Mouse (Mus musculus) gastrocnemius, postnatal 14 days (tissue): ENCODE measurements at regions not wholly inside any gene's neighbourhood (a gene's known extent, or its start where the extent isn't known, plus 50 kb on each side); places are given as distances from the start of the nearest gene placed in this dataset.
"Not testable (repeated sequence)": the region's sequence is repeated elsewhere in the genome, so short reads cannot be mapped to it uniquely, and the experiment has no call there.

Experiments
- DNase-seq: peaks from one replicate; pipeline ENCODE4 v3.0.0; 2021; ENCODE audit warnings: mixed read lengths
- intact Hi-C: fragments of 180-260 bp; cut with DNase I; formaldehyde crosslinking; loops from one replicate; pipeline ENCODE4 v1.15.1; 2025; ENCODE audit warnings: low total_unique reads

- intact Hi-C loops, result no loop called here
- no peak for DNase-seq
Observed at GRCm38 (mm10) chr7:111856977-111857376, 77.2 kb upstream of the Galnt18 start.

GRCm38 (mm10) chr7:111855309-111855708 lies 75.5 kb upstream of the Galnt18 start:
- intact Hi-C loops, result no loop called here
- DNase-seq, result no peak

GRCm38 (mm10) chr7:111846417-111846816 lies 66.6 kb upstream of the Galnt18 start:
- DNase-seq, result no peak
- intact Hi-C loops, result no loop called here

GRCm38 (mm10) chr7:111843715-111844114 lies 63.9 kb upstream of the Galnt18 start:
- DNase-seq, result no peak
- intact Hi-C loops, result no loop called here

- DNase-seq, result no peak
- intact Hi-C loops, result no loop called here
Observed at GRCm38 (mm10) chr7:111840826-111841225, 61.0 kb upstream of the Galnt18 start.

- intact Hi-C loops, result no loop called here
- no peak for DNase-seq
Observed at GRCm38 (mm10) chr7:111838162-111838561, 58.4 kb upstream of the Galnt18 start.

- DNase-seq, intact Hi-C loops: not testable (repeated sequence)
Observed at GRCm38 (mm10) chr7:111834356-111834755, 54.6 kb upstream of the Galnt18 start.

GRCm38 (mm10) chr7:111829931-111830330 lies 50.2 kb upstream of the Galnt18 start:
- intact Hi-C loops, result no loop called here

More at GRCm38 (mm10) chr7:111829931-111830330, 50.2 kb upstream of the Galnt18 start:
- no peak for DNase-seq
